Mouse (Mus musculus) spleen, adult 2 months (tissue): ENCODE results near the gene Tcf20. TPM values are rescaled to one million over a fixed set of nuclear protein-coding genes. Genes with fewer than 3 reads are reported as not detected.

Experiments
- DNase-seq, 2 experiments: peaks; one replicate each; pipeline versions ENCODE4 v3.0.0 to v3.0.0-alpha.2; 2012 to 2021; ENCODE audit warnings: low spot score in 2 of 2, low read depth in 1 of 2
- H3K27ac ChIP-seq: fragments of 200-500 bp; 2 replicates; pipeline ENCODE4 v1.5.1; 2012; ENCODE audit warnings: low read length, inconsistent platforms; ENCODE audit not compliant: insufficient read depth
- H3K27me3 ChIP-seq: fragments of 200-500 bp; 2 replicates; pipeline ENCODE4 v1.6.1; 2012; ENCODE audit warnings: mild to moderate bottlenecking, moderate library complexity, low read length, inconsistent platforms; ENCODE audit not compliant: control insufficient read depth, insufficient read depth
- H3K36me3 ChIP-seq: fragments of 200-500 bp; 2 replicates; pipeline ENCODE4 v1.6.1; 2012; ENCODE audit warnings: mild to moderate bottlenecking, low read length, inconsistent platforms; ENCODE audit not compliant: control insufficient read depth, insufficient read depth
- H3K4me1 ChIP-seq: fragments of 200-500 bp; 2 replicates; pipeline ENCODE4 v1.6.1; 2011; ENCODE audit warnings: inconsistent platforms; ENCODE audit not compliant: control insufficient read depth, insufficient read depth, insufficient read length
- H3K4me3 ChIP-seq: fragments of 200-500 bp; 2 replicates; pipeline ENCODE4 v1.5.1; 2011; ENCODE audit warnings: mild to moderate bottlenecking, inconsistent platforms; ENCODE audit not compliant: insufficient read depth, insufficient read length; ENCODE audit errors: extremely low read depth
- CTCF ChIP-seq: fragments of 200-500 bp; IDR thresholded peaks from 2 replicates; pipeline ENCODE4 v1.5.1; 2011; ENCODE audit warnings: mild to moderate bottlenecking, inconsistent platforms; ENCODE audit not compliant: insufficient read depth, insufficient read length, insufficient replicate concordance; ENCODE audit errors: extremely low read depth
- POLR2A ChIP-seq: fragments of 200-500 bp; IDR thresholded peaks from 2 replicates; pipeline ENCODE4 v1.6.1; 2011; ENCODE audit warnings: low read depth, low read length, inconsistent platforms
- WGBS: fragments of 180-500 bp; shearing (Covaris S2); methylation state at CpG from one replicate; pipeline ENCODE4 v1.1.7; 2018; 5-methylcytosine and 5-hydroxymethylcytosine counted together
- polyA plus RNA-seq: library from polyadenylated mRNA; depleted of rRNA; stranded (reverse); fragments of >200 nt; gene quantifications from 2 replicates; pipeline ENCODE4 v1.2.3, GENCODE M21; 2012

The Tcf20 gene
- polyA plus RNA-seq, 1 experiment, result 21.4 TPM

DNA sequence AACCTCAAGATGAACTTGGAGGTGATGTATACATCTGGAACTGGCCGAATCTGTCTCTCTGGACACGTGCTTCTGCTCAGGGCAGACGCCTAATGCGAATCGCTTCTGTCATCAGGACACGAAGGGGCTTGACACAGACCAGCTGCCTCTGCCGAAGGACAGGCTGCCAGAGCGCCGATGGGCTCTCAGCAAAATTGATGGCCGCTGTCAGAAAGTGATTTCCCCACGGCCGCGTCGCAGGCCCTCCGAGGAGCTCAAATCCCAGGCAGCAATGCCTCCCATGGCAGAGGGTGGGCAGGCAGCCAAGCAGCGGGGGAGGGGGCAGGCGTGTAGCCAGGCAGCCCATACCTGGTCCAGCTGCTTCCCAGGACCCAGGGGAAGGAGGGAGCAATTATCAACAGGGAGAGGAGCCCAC lies 49.5 kb downstream of the Tcf20 start:
- WGBS, result 83% methylated on average over 17 of the region's 17 CpGs
- Histone ChIP-seq H3K4me3 (no peak overlapping the region), H3K27ac (no peak overlapping the region), H3K27me3 (no peaks in the 10 kb centered on the region), H3K4me1 (no peaks in the 10 kb centered on the region), H3K36me3 (no peaks in the 10 kb centered on the region)
- DNase-seq, result no peak
- TF ChIP-seq POLR2A (no peak), CTCF (no peak)

DNA sequence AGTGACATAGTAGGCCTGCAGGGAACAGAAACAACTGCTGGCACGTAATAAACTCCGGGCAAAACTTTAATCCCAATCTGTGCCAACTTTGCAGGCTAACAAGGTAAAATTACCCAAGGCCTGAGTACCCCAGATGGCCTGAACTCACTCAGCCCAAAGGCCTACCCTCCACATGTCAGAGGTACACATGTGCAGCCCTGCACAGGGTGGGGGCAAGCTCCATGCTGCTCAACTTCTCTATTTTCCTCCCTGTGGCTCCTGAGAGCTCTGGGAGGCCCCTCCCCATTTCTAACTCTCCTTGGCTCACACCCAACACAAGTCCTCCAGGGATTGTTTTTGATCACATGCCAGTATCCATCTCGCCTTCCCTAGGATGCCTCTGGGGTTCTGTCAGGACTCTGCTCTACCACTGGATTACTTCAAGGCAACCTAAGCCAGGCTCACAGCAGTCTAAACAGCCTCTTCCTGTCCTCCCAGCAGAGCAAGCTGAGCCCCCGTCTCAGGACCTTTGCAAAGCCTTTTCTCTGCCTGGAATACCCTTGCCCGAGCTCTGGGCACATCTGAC lies 50.2 kb downstream of the Tcf20 start:
- Histone ChIP-seq H3K4me1 (no peaks in the 10 kb centered on the region), H3K36me3 (no peaks in the 10 kb centered on the region), H3K27ac (no peak overlapping the region), H3K27me3 (no peaks in the 10 kb centered on the region), H3K4me3 (no peak overlapping the region)
- DNase-seq, result no peak
- TF ChIP-seq CTCF, result no peak
- TF ChIP-seq POLR2A, result no peak
- 65% methylated on average over 5 of the region's 5 CpGs for WGBS

DNA sequence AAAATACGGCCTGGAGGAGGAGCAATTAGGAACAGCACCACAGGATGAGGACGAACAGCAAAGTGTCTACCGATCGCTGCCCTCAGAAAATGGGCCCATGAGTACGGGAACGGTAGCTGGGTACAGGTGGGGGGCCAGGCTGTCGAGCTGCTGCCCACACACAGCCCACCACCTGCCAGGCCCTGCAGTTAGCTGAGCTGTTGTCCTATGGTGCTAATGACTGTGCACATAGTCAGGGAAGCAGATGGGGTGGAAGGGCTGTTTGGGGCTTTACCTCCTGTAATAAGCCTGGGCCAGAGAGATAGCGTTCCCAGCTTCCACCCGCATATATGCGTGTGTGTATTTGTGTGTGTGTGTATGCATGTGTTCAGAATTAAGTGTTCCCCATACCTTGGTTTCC lies 52.7 kb downstream of the Tcf20 start:
- Histone ChIP-seq H3K4me3 (no peak overlapping the region), H3K36me3 (no peaks in the 10 kb centered on the region), H3K4me1 (no peaks in the 10 kb centered on the region), H3K27me3 (no peaks in the 10 kb centered on the region), H3K27ac (no peak overlapping the region)
- TF ChIP-seq CTCF, result no peak
- no peak for TF ChIP-seq POLR2A
- DNase-seq, result no peak
- 90% methylated on average over 10 of the region's 10 CpGs for WGBS

DNA sequence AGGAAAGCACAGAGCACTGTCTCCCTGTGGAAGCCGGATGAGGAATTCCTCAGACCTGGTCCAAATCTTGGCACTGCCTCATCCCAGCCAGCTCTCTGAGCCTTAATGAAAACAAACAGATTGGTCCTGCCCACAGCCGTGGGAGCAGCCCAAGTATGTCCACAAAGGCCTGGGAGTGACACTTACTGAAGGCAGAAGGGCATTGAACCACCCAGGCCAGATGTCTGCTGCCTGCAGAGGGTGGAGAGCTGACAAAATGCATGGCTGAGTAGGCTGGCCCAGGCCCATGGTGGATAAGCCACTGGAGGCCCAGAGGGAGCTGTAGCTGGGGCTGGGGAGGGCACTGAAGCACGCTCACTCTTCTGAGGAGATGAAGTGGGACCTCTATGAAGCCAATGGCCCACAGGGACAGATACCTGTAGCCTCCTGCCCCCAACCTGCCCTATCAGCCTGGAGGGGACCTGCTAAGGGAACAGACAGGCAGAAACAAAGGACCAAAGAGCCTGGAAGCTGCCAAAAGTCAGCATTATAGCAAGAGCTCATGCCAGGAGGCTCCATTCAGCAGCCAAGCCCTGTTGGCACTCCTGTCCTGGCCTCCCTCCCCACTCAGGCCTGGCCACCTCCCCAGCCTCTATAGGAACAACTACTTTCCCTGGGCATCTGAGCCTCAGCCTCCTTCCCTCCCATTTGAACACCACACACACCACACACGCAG lies 54.6 kb downstream of the Tcf20 start:
- no peak for DNase-seq
- Histone ChIP-seq H3K36me3 (no peaks in the 10 kb centered on the region), H3K4me3 (no peak overlapping the region), H3K4me1 (no peaks in the 10 kb centered on the region), H3K27ac (no peak overlapping the region), H3K27me3 (no peaks in the 10 kb centered on the region)
- WGBS, result 78% methylated on average over 4 of the region's 4 CpGs
- TF ChIP-seq POLR2A, result no peak
- no peak for TF ChIP-seq CTCF

DNA sequence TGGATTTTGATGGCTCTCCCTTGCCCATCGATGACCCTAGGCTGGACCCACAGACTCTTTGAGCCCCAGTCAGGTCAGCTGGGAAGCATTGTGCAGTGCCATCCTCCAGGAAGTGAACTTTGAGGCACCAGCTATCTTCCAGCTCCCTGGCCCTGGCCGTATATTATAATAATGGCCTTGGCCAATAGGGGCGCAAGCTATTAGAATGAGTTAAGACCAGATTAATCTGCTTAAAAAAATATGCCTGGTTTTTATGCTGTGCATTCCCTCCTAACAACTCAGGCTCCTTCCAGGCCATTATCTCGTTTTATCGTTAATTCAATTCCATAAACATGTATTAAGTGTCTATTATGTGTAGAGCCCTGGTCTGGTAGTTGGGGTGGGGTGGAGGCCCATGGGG lies 56.2 kb downstream of the Tcf20 start:
- WGBS, result 88% methylated on average over 5 of the region's 5 CpGs
- DNase-seq, result no peak
- Histone ChIP-seq H3K4me3 (no peak overlapping the region), H3K27me3 (no peaks in the 10 kb centered on the region), H3K4me1 (no peaks in the 10 kb centered on the region), H3K27ac (no peak overlapping the region), H3K36me3 (no peaks in the 10 kb centered on the region)
- no peak for TF ChIP-seq POLR2A

DNA sequence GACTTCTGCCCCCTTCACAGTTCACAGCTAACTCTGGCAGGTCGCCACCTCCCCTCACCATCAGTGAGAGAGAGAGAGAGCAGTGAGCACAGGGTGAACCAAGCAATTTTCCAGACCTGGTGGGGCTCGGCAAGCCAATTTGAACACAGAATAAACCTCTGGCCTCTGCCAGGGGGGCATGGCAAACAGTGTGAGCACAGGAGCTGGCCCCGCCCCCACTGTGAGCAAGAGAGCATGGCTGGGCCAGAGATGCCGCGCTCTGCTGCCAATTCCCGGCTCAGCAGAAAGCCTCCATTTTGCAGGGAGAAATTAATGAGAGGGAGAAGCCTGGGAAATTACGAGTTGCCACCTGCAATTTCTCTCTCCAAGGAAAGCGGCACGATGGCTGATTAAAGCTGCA lies 58.1 kb downstream of the Tcf20 start:
- H3K4me1 ChIP-seq, result no peaks in the 10 kb centered on the region
- 91% methylated on average over 9 of the region's 9 CpGs for WGBS
- H3K27ac ChIP-seq, result no peak overlapping the region
- no peak overlapping the region for H3K4me3 ChIP-seq
- no peak for DNase-seq
- H3K27me3 ChIP-seq, result no peaks in the 10 kb centered on the region
- H3K36me3 ChIP-seq, result no peaks in the 10 kb centered on the region
- TF ChIP-seq POLR2A (no peak), CTCF (no peak)

DNA sequence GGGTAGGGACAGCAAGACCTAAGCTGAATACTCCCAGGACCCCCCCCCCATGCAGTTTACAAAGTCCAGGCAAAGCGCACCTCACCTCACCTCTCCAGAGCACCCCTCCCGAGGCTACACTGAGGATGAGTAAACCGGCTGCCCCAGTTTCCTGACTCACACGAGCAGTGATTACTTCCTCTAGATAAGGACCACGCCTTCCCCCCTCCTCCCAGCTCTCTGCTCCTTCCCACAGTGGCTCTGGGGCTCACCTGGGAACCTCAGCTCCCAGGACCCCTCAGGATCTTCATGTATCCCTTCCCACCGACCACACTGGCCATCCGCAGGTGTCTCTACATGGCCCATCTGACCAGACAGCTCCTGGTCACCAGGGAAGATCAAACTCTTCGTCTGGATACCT lies 58.8 kb downstream of the Tcf20 start:
- Histone ChIP-seq H3K4me3 (no peak overlapping the region), H3K4me1 (no peaks in the 10 kb centered on the region), H3K27me3 (no peaks in the 10 kb centered on the region), H3K36me3 (no peaks in the 10 kb centered on the region), H3K27ac (no peak overlapping the region)
- 31% methylated on average over 8 of the region's 8 CpGs for WGBS
- no peak for DNase-seq
- TF ChIP-seq POLR2A (no peak), CTCF (no peak)
